9 mouse cellular contexts compared by ENCODE assay signal in the genomic region with DNA sequence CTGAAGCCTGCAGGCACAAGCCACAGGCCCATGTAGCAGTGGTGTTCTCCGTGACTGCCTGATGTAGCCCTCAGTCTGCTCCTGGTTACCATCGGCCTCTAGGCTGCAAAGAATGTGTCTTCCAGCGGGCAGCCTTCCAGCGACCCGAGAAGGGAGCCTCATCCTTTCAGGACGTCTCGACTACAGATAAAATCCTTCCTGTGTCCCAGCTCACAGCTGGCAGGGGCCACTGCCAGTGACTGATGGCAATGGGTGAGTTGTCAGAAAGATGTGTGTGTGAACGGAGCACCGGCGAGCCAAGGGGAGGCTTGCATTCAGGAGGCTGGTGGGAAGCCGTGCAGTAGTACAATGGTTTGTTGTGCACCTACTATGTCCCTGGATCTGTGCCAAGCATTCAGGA.
DNase-seq lines count a peak whose midpoint lies in the region; ATAC-seq and TF ChIP-seq lines count a peak whose summit lies in the region.
"Had no signal": no experiment of that assay in that cellular context is flagged by ENCODE, and none has a peak within 500 bp of the region (broad histone marks: within the 10 kb centered on the region; RNA-seq: fewer than 3 reads in every experiment).

No protein-coding gene starts in this region.

- 32% methylated on average over 11 of the region's 11 CpGs for WGBS in heart, embryonic 16.5 days
- WGBS in limb, embryonic 14.5 days: 70% methylated on average over 11 of the region's 11 CpGs

- ATAC-seq in heart, embryonic 16.5 days (replicated peaks; ENCODE audit: extremely low read depth, insufficient read depth, low FRiP score): no peak
- ATAC-seq in limb, embryonic 14.5 days (ENCODE audit: low FRiP score, low read depth): 0 out of 2 replicates have a peak, but pooled peaks have one; percentile 2

- H3K9me3 ChIP-seq in heart, embryonic 16.5 days (replicated peaks; ENCODE audit: control insufficient read depth, low read length): no peaks in the 10 kb centered on the region
- H3K9me3 ChIP-seq in limb, embryonic 14.5 days (ENCODE audit: control insufficient read depth, low read length): no peaks in the 10 kb centered on the region
- H3K9me3 ChIP-seq: embryonic facial prominence, embryonic 15.5 days had no signal

- H3K4me3 ChIP-seq in heart, embryonic 16.5 days (ENCODE audit: low read length): no peak overlapping the region
- H3K4me3 ChIP-seq in limb, embryonic 14.5 days (replicated peaks; ENCODE audit: low read length): no peak overlapping the region
- H3K4me3 ChIP-seq: embryonic facial prominence, embryonic 15.5 days had no signal

- H3K9ac ChIP-seq in heart, embryonic 16.5 days (ENCODE audit: low read length): no peak overlapping the region
- no peak overlapping the region for H3K9ac ChIP-seq in limb, embryonic 14.5 days (ENCODE audit: low read depth, low read length, severe bottlenecking)
- H3K9ac ChIP-seq: embryonic facial prominence, embryonic 15.5 days had no signal

- H3K27ac ChIP-seq in heart, embryonic 16.5 days (ENCODE audit: low read length): peak overlapping the region; percentile 48; the same call in 1 of the 2 replicates
- no peak overlapping the region for H3K27ac ChIP-seq in limb, embryonic 14.5 days (replicated peaks; ENCODE audit: low read depth, low read length)
- H3K27ac ChIP-seq: embryonic facial prominence, embryonic 15.5 days had no signal

- H3K4me2 ChIP-seq in heart, embryonic 16.5 days (ENCODE audit: low read depth, low read length): no peak overlapping the region
- no peak overlapping the region for H3K4me2 ChIP-seq in limb, embryonic 14.5 days (replicated peaks; ENCODE audit: low read depth, low read length, severe bottlenecking)

- no peaks in the 10 kb centered on the region for H3K36me3 ChIP-seq in heart, embryonic 16.5 days (ENCODE audit: control insufficient read depth, insufficient read depth)
- no peaks in the 10 kb centered on the region for H3K36me3 ChIP-seq in limb, embryonic 14.5 days (ENCODE audit: control insufficient read depth, insufficient read depth, low read length)
- H3K36me3 ChIP-seq: embryonic facial prominence, embryonic 15.5 days had no signal

- DNase-seq in heart, adult 9 months (ENCODE audit: low spot score in 2 of 2): no peak
- peak; percentile 35 for DNase-seq in right cerebral cortex, postnatal 14 days
- DNase-seq in right cerebral cortex, postnatal 25 days: no peak
- DNase-seq in limb, embryonic 14.5 days (ENCODE audit: low spot score): no peak
- DNase-seq in testis, postnatal 14 days (ENCODE audit: low spot score): peak; percentile 16
- DNase-seq in spleen, adult 18-20 months: no peak
- no peak for DNase-seq in cerebellum, postnatal 36 days

- no peak for TF ChIP-seq POLR2A in limb, embryonic 14.5 days (IDR thresholded peaks at IDR 0.05; ENCODE audit: borderline replicate concordance, extremely low read depth, insufficient read depth, insufficient read length)

- H3K4me1 ChIP-seq in heart, embryonic 16.5 days (ENCODE audit: control insufficient read depth, insufficient read depth, low read length): peaks cover 14% of the 10 kb centered on the region
- H3K4me1 ChIP-seq in limb, embryonic 14.5 days (ENCODE audit: control insufficient read depth, insufficient read depth, low read length): 0 out of 2 replicates have a peak, but pooled peaks cover 6% of the 10 kb centered on the region

- no peaks in the 10 kb centered on the region for H3K27me3 ChIP-seq in heart, embryonic 16.5 days (ENCODE audit: control insufficient read depth, insufficient read depth, low read length)
- H3K27me3 ChIP-seq in limb, embryonic 14.5 days (ENCODE audit: control insufficient read depth, insufficient read depth, low read length): no peaks in the 10 kb centered on the region
- H3K27me3 ChIP-seq: embryonic facial prominence, embryonic 15.5 days had no signal

Comparison
In these comparisons a context has a peak if more than half of its experiments do, and no peak if none do; other contexts are left out.
1. DNase-seq: peak in right cerebral cortex, postnatal 14 days (single experiment) and testis, postnatal 14 days (single experiment); none in heart, adult 9 months (0 of 2), right cerebral cortex, postnatal 25 days (single experiment), limb, embryonic 14.5 days (single experiment), spleen, adult 18-20 months (0 of 2) and cerebellum, postnatal 36 days (0 of 2).